In genomic region chr1:182255031-182255430, GRCm38 (mm10) we compare ENCODE assay signal across 12 mouse cellular contexts. TPM values are rescaled to one million over a fixed set of nuclear protein-coding genes. Genes with fewer than 3 reads are reported as not detected.
DNase-seq lines count a peak whose midpoint lies in the region; ATAC-seq and TF ChIP-seq lines count a peak whose summit lies in the region.
"Had no signal": no experiment of that assay in that cellular context is flagged by ENCODE, and none has a peak within 500 bp of the region (broad histone marks: within the 10 kb centered on the region; RNA-seq: fewer than 3 reads in every experiment).

No protein-coding gene starts in this region.

- H3K36me3 ChIP-seq in heart, embryonic 10.5 days, result no peaks in the 10 kb centered on the region
- H3K36me3 ChIP-seq in thymus, adult 2 months (ENCODE audit: control insufficient read depth, insufficient read depth, low read length), result no peaks in the 10 kb centered on the region
- H3K36me3 ChIP-seq in midbrain, embryonic 14.5 days (ENCODE audit: control insufficient read depth, insufficient read depth, low read length), result no peaks in the 10 kb centered on the region
- H3K36me3 ChIP-seq: embryonic facial prominence, embryonic 12.5 days; heart, embryonic 15.5 days had no signal

- H3K27me3 ChIP-seq in heart, embryonic 10.5 days (ENCODE audit: insufficient read depth, poor library complexity, severe bottlenecking), result no peaks in the 10 kb centered on the region
- no peaks in the 10 kb centered on the region for H3K27me3 ChIP-seq in thymus, adult 2 months (ENCODE audit: control insufficient read depth, insufficient read depth, low read length)
- H3K27me3 ChIP-seq in midbrain, embryonic 14.5 days (ENCODE audit: control insufficient read depth, insufficient read depth, low read length), result no peaks in the 10 kb centered on the region
- H3K27me3 ChIP-seq: embryonic facial prominence, embryonic 12.5 days; heart, embryonic 15.5 days had no signal

- no peak overlapping the region for H3K4me2 ChIP-seq in midbrain, embryonic 14.5 days (ENCODE audit: low read length)
- H3K4me2 ChIP-seq: embryonic facial prominence, embryonic 12.5 days; heart, embryonic 15.5 days had no signal

- no peak for TF ChIP-seq POLR2A in thymus, adult 2 months (IDR thresholded peaks at IDR 0.05; ENCODE audit: control insufficient read depth, extremely low read depth, insufficient read depth, low read length, poor library complexity)

- no peak overlapping the region for H3K9ac ChIP-seq in midbrain, embryonic 14.5 days (replicated peaks; ENCODE audit: low read length)
- H3K9ac ChIP-seq: embryonic facial prominence, embryonic 12.5 days; heart, embryonic 15.5 days had no signal

- 87% methylated on average over 11 of the region's 11 CpGs for WGBS in heart, embryonic 10.5 days
- 4% methylated on average over 11 of the region's 11 CpGs for WGBS in thymus, adult 2 months
- 93% methylated on average over 11 of the region's 11 CpGs for WGBS in midbrain, embryonic 14.5 days

- TF ChIP-seq CTCF in thymus, adult 2 months (IDR thresholded peaks at IDR 0.05; ENCODE audit: borderline replicate concordance, control insufficient read depth, extremely low read depth, insufficient read depth, low read length, poor library complexity), result no peak

- peak; percentile 94 to 97 for ATAC-seq in hematopoietic stem cell, adult 5-6 weeks (replicated peaks in 1 of 2; ENCODE audit: insufficient read depth in 1 of 2, low FRiP score in 2 of 2, low TSS enrichment in 1 of 2, low read depth in 1 of 2, poor library complexity in 2 of 2, severe bottlenecking in 2 of 2)
- no peak for ATAC-seq in midbrain, embryonic 14.5 days (ENCODE audit: low FRiP score, low TSS enrichment)

- H3K4me3 ChIP-seq in heart, embryonic 10.5 days, result no peak overlapping the region
- H3K4me3 ChIP-seq in thymus, adult 2 months (ENCODE audit: control insufficient read depth, insufficient read depth, low read length), result peak overlapping the region; percentile 24
- H3K4me3 ChIP-seq in midbrain, embryonic 14.5 days (replicated peaks; ENCODE audit: low read depth, low read length), result no peak overlapping the region
- H3K4me3 ChIP-seq: embryonic facial prominence, embryonic 12.5 days; heart, embryonic 15.5 days had no signal

- no peaks in the 10 kb centered on the region for H3K4me1 ChIP-seq in heart, embryonic 10.5 days
- H3K4me1 ChIP-seq in thymus, adult 2 months (replicated peaks; ENCODE audit: control insufficient read depth, insufficient read depth, low read length), result peaks cover 32% of the 10 kb centered on the region
- no peaks in the 10 kb centered on the region for H3K4me1 ChIP-seq in midbrain, embryonic 14.5 days (ENCODE audit: control insufficient read depth, insufficient read depth, low read length)
- H3K4me1 ChIP-seq: embryonic facial prominence, embryonic 12.5 days; heart, embryonic 15.5 days had no signal

- no peak overlapping the region for H3K27ac ChIP-seq in heart, embryonic 10.5 days
- peak overlapping the region; percentile 77 for H3K27ac ChIP-seq in thymus, adult 2 months (ENCODE audit: control insufficient read depth, insufficient read depth, low read length)
- no peak overlapping the region for H3K27ac ChIP-seq in midbrain, embryonic 14.5 days (replicated peaks; ENCODE audit: low read depth, low read length)
- H3K27ac ChIP-seq: embryonic facial prominence, embryonic 12.5 days; heart, embryonic 15.5 days; kidney, postnatal 0 days had no signal

- DNase-seq in heart, adult 11 months, result peak; percentile 90
- no peak for DNase-seq in heart, embryonic 10.5 days (ENCODE audit: low spot score)
- peak; percentile 24 to 42 for DNase-seq in monocyte, adult 2 months (ENCODE audit: low read depth in 1 of 2, low spot score in 2 of 2)
- peak; percentile 39 for DNase-seq in thymus, adult 2 months
- DNase-seq in midbrain, embryonic 14.5 days, result no peak
- no peak for DNase-seq in cerebellum, adult 9-11 months
- no peak for DNase-seq in c-Kit-positive CD71-positive TER-119-positive erythroid progenitor cells, embryonic 14.5 days (ENCODE audit: low spot score)
- DNase-seq: retina, postnatal 1 day had no signal

- H3K9me3 ChIP-seq in heart, embryonic 10.5 days, result no peaks in the 10 kb centered on the region
- H3K9me3 ChIP-seq in midbrain, embryonic 14.5 days (ENCODE audit: control insufficient read depth, low read length), result no peaks in the 10 kb centered on the region
- H3K9me3 ChIP-seq: embryonic facial prominence, embryonic 12.5 days; heart, embryonic 15.5 days had no signal

RNA-seq across cellular contexts. Expression of gene Degs1, which starts 27.6 kb away (rescaled TPM):
- 156 and 164 TPM in 2 replicates for polyA plus RNA-seq in heart, embryonic 10.5 days (2016; fragmentation: Nextera tagmentation; extraction: Ambion mirVana)
- 36.2 and 38.5 TPM in 2 replicates for total RNA-seq in hematopoietic stem cell, adult 5-6 weeks (2017)
- polyA plus RNA-seq in thymus, adult 2 months (2012; rRNA removed), result 53.7 and 67.3 TPM in 2 replicates
- 67.7 and 76.8 TPM in 2 replicates for polyA plus RNA-seq in midbrain, embryonic 14.5 days (2014; fragmentation: Nextera tagmentation; extraction: Ambion mirVana)

Comparison
In these comparisons a context has a peak if more than half of its experiments do, and no peak if none do; other contexts are left out.
1. DNase-seq: peak in heart, adult 11 months (single experiment), monocyte, adult 2 months (2 of 2) and thymus, adult 2 months (single experiment); none in heart, embryonic 10.5 days (single experiment), midbrain, embryonic 14.5 days (single experiment), cerebellum, adult 9-11 months (single experiment) and c-Kit-positive CD71-positive TER-119-positive erythroid progenitor cells, embryonic 14.5 days (single experiment).